Mouse (Mus musculus) layer of hippocampus, adult 2 months (tissue): ENCODE results near the gene Ing5. TPM values are rescaled to one million over a fixed set of nuclear protein-coding genes. Genes with fewer than 3 reads are reported as not detected.
"Not testable (repeated sequence)": the region's sequence is repeated elsewhere in the genome, so short reads cannot be mapped to it uniquely, and the experiment has no call there.

Experiments
- DNase-seq, 2 experiments: peaks; one replicate each; pipeline ENCODE4 v3.0.0; 2022; ENCODE audit warnings: low spot score in 2 of 2
- H3K27ac ChIP-seq: fragments of 200-600 bp; 2 replicates; pipeline ENCODE4 v1.8.1; 2022
- H3K4me3 ChIP-seq: fragments of 200-600 bp; 2 replicates; pipeline ENCODE4 v1.8.1; 2022; ENCODE audit warnings: mild to moderate bottlenecking
- CTCF ChIP-seq: fragments of 200-600 bp; conservative IDR thresholded peaks from 2 replicates; pipeline ENCODE4 v1.8.1; 2022; ENCODE audit warnings: antibody characterized with exemption, mild to moderate bottlenecking, moderate library complexity
- long read RNA-seq, 2 experiments: library from polyadenylated mRNA; stranded (forward); transcript quantifications; one replicate each; pipeline ENCODE4 v2.0.0; 2021; ENCODE audit warnings: borderline mapping rate in 2 of 2
- total RNA-seq, 2 experiments: library from RNA; stranded (reverse); gene quantifications; 2 replicates each; pipeline ENCODE4 v1.2.3; 2021

Ing5 gene
- total RNA-seq, result 10 to 100 TPM; 12.6 to 14.2 TPM
- long read RNA-seq, experiment 1, full-length matches to known transcripts, result 4 of 4 reads
- long read RNA-seq, experiment 1, partial matches to known transcripts, result 0 of 4 reads
- long read RNA-seq, experiment 1, other reads (novel, unspliced or antisense), result 0 of 4 reads
- long read RNA-seq, experiment 2, full-length matches to known transcripts, result 5 of 8 reads
- long read RNA-seq, experiment 2, partial matches to known transcripts, result 0 of 8 reads
- long read RNA-seq, experiment 2, other reads (novel, unspliced or antisense), result 3 of 8 reads

- Histone ChIP-seq H3K4me3 (peak within 1 kb of the TSS; percentile 69), H3K27ac (peak within 1 kb of the TSS; percentile 98)
- peak; percentile 99 for TF ChIP-seq CTCF
- DNase-seq, result peak; percentile 99 to 100
Measured at GRCm38 (mm10) chr1:93803556-93804507, at the start of gene Ing5. Ing5 (plus strand) TSS chr1:93803965.

- TF ChIP-seq CTCF, result no peak
- peak; percentile 93 for DNase-seq
- Histone ChIP-seq H3K27ac (peak within 1 kb of the TSS; percentile 92), H3K4me3 (peak within 1 kb of the TSS; percentile 69)
Measured at GRCm38 (mm10) chr1:93754573-93755290, 49.0 kb upstream of the Ing5 start, which contains the start of gene Thap4. Thap4 (minus strand) TSS chr1:93754864.

GRCm38 (mm10) chr1:93755291-93755610 lies 48.5 kb upstream of the Ing5 start:
- no peak for DNase-seq
- peak overlapping the region; percentile 92 for H3K27ac ChIP-seq
- TF ChIP-seq CTCF, result no peak

GRCm38 (mm10) chr1:93755618-93756017 lies 48.1 kb upstream of the Ing5 start:
- no peak for TF ChIP-seq CTCF

More at GRCm38 (mm10) chr1:93755291-93755610, 48.5 kb upstream of the Ing5 start:
- H3K4me3 ChIP-seq, result peak overlapping the region; percentile 69

GRCm38 (mm10) chr1:93756154-93756553 lies 47.6 kb upstream of the Ing5 start:
- no peak overlapping the region for H3K4me3 ChIP-seq
- H3K27ac ChIP-seq, result no peak overlapping the region
- TF ChIP-seq CTCF, result no peak
- DNase-seq, result no peak

More at GRCm38 (mm10) chr1:93755618-93756017, 48.1 kb upstream of the Ing5 start:
- Histone ChIP-seq H3K27ac (no peak overlapping the region), H3K4me3 (peak overlapping the region; percentile 69)
- no peak for DNase-seq

- no peak for TF ChIP-seq CTCF
- no peak overlapping the region for H3K27ac ChIP-seq
- no peak overlapping the region for H3K4me3 ChIP-seq
- no peak for DNase-seq
Measured at GRCm38 (mm10) chr1:93760076-93760475, 43.7 kb upstream of the Ing5 start.

GRCm38 (mm10) chr1:93763531-93763930 lies 40.2 kb upstream of the Ing5 start:
- H3K4me3 ChIP-seq, H3K27ac ChIP-seq, DNase-seq: not testable (repeated sequence)

GRCm38 (mm10) chr1:93764871-93765591 lies 38.7 kb upstream of the Ing5 start:
- no peak for DNase-seq
- H3K4me3 ChIP-seq, result no peak overlapping the region
- TF ChIP-seq CTCF, result no peak

GRCm38 (mm10) chr1:93767600-93767999 lies 36.2 kb upstream of the Ing5 start:
- DNase-seq, result no peak
- no peak overlapping the region for H3K4me3 ChIP-seq
- H3K27ac ChIP-seq, result no peak overlapping the region
- no peak for TF ChIP-seq CTCF

More at GRCm38 (mm10) chr1:93764871-93765591, 38.7 kb upstream of the Ing5 start:
- H3K27ac ChIP-seq, result no peak overlapping the region

- no peak for DNase-seq
- H3K27ac ChIP-seq, result no peak overlapping the region
- no peak for TF ChIP-seq CTCF
- H3K4me3 ChIP-seq, result no peak overlapping the region
Measured at GRCm38 (mm10) chr1:93769901-93770300, 33.9 kb upstream of the Ing5 start.

- Histone ChIP-seq H3K27ac (no peak overlapping the region), H3K4me3 (no peak overlapping the region)
- TF ChIP-seq CTCF, result no peak
- no peak for DNase-seq
Measured at GRCm38 (mm10) chr1:93776686-93777085, 27.1 kb upstream of the Ing5 start.

GRCm38 (mm10) chr1:93786912-93787311 lies 16.9 kb upstream of the Ing5 start:
- Histone ChIP-seq H3K4me3 (no peak overlapping the region), H3K27ac (no peak overlapping the region)
- DNase-seq, result no peak
- no peak for TF ChIP-seq CTCF
